Mouse (Mus musculus) ES-Bruce4 (cell line): Measurements from ENCODE around the gene March6.

Source experiments
- CTCF ChIP-seq: IDR thresholded peaks from one replicate; pipeline ENCODE4 v1.8.1; 2011; ENCODE audit warnings: low read depth, low read length
- EP300 ChIP-seq: IDR thresholded peaks from 2 replicates; pipeline ENCODE4 v1.6.1; 2011; ENCODE audit warnings: low read depth, low read length; ENCODE audit not compliant: insufficient read depth
- POLR2A ChIP-seq: IDR thresholded peaks from one replicate; pipeline ENCODE4 v1.8.1; 2011; ENCODE audit warnings: low read length; ENCODE audit not compliant: insufficient read depth

- TF ChIP-seq EP300 = no peak
- TF ChIP-seq CTCF = no peak
- no peak for TF ChIP-seq POLR2A
These were observed 20.1 kb downstream of the March6 start for GRCm38 (mm10) chr15:31510477-31511405.
